Mouse (Mus musculus) ES-Bruce4 (cell line): Measurements from ENCODE around the gene Pja2. TPM values are rescaled to one million over a fixed set of nuclear protein-coding genes. Genes with fewer than 3 reads are reported as not detected.
"Not testable (repeated sequence)": the region's sequence is repeated elsewhere in the genome, so short reads cannot be mapped to it uniquely, and the experiment has no call there.

Source experiments
- H3K27ac ChIP-seq: 2 replicates; pipeline ENCODE4 v1.5.1; 2012; ENCODE audit warnings: low read length, inconsistent platforms; ENCODE audit not compliant: insufficient read depth
- H3K27me3 ChIP-seq: 2 replicates; pipeline ENCODE4 v1.6.1; 2012; ENCODE audit warnings: mild to moderate bottlenecking, low read length, inconsistent platforms; ENCODE audit not compliant: control insufficient read depth, poor library complexity, insufficient read depth, severe bottlenecking
- H3K36me3 ChIP-seq: 2 replicates; pipeline ENCODE4 v1.6.1; 2012; ENCODE audit warnings: inconsistent platforms, mild to moderate bottlenecking, low read length, moderate library complexity; ENCODE audit not compliant: control insufficient read depth, poor library complexity, insufficient read depth, severe bottlenecking
- H3K4me1 ChIP-seq: one replicate; pipeline ENCODE4 v1.8.1; 2011; ENCODE audit warnings: low read length; ENCODE audit not compliant: control insufficient read depth, insufficient read depth
- H3K4me3 ChIP-seq: 2 replicates; pipeline ENCODE4 v1.5.1; 2011; ENCODE audit warnings: low read depth, mild to moderate bottlenecking, low read length
- H3K9ac ChIP-seq: 2 replicates; pipeline ENCODE4 v1.6.1; 2012; ENCODE audit warnings: low read depth, mild to moderate bottlenecking, inconsistent platforms; ENCODE audit not compliant: poor library complexity, severe bottlenecking
- H3K9me3 ChIP-seq: replicated peaks from 2 replicates; pipeline ENCODE4 v1.6.1; 2012; ENCODE audit warnings: mild to moderate bottlenecking, low read length, inconsistent platforms; ENCODE audit not compliant: control insufficient read depth, poor library complexity, insufficient read depth, severe bottlenecking
- CTCF ChIP-seq: IDR thresholded peaks from one replicate; pipeline ENCODE4 v1.8.1; 2011; ENCODE audit warnings: low read depth, low read length
- EP300 ChIP-seq: IDR thresholded peaks from 2 replicates; pipeline ENCODE4 v1.6.1; 2011; ENCODE audit warnings: low read depth, low read length; ENCODE audit not compliant: insufficient read depth
- POLR2A ChIP-seq: IDR thresholded peaks from one replicate; pipeline ENCODE4 v1.8.1; 2011; ENCODE audit warnings: low read length; ENCODE audit not compliant: insufficient read depth
- polyA plus RNA-seq: library from polyadenylated mRNA; stranded (reverse); fragments of >200 nt; gene quantifications from 2 replicates; pipeline ENCODE4 v1.2.4, GENCODE M21; 2011; ENCODE audit warnings: low read depth; ENCODE audit not compliant: missing spikeins, insufficient read depth, insufficient read length

Pja2 gene
- polyA plus RNA-seq, 1 experiment: 42.6 TPM

DNA sequence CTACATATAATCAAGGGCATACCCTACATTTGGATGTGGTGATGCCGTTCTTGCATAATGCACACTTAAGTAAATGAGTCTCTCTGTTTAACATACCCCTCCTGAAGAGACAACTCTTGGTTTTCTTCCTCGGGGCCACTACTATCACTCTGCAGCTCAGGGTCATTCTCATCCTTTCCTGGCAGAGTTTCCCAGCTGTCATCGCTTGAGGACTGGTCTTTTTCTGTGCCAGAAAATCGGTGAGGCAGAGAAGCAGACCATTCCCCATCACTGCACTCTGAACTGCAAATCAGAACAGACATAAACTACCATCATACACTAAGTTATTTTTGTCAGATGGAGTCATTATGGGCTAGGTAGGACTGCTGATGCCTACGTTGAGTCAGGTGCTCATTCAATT, 34.1 kb downstream of the Pja2 start:
- Histone ChIP-seq H3K4me1 (no peaks in the 10 kb centered on the region), H3K36me3 (no peaks in the 10 kb centered on the region), H3K27me3 (no peaks in the 10 kb centered on the region), H3K9me3 (no peaks in the 10 kb centered on the region), H3K27ac (no peak overlapping the region), H3K4me3 (no peak overlapping the region), H3K9ac (no peak overlapping the region)
- TF ChIP-seq CTCF (no peak), EP300 (no peak), POLR2A (no peak)

DNA sequence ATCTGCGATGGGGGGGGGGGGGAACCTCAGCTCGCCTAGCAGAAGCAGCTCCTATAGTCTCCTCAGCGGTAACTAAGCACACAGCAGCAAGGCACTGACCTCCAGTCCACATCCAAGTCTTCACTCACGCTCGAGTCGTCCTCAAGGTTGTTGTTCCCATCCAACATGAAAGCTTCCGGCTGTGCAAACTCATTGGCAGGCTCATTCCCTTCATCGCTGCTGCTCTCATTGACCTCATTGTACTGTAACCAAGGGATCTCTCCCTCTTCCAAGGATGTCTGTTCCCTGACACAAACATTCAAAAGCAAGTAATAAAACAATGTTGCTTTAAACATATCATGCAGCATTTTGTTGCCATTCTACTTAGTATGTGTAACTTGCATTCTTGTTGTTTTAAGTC, 39.0 kb downstream of the Pja2 start:
- Histone ChIP-seq H3K9ac (no peak overlapping the region), H3K36me3 (no peaks in the 10 kb centered on the region; the same call in 1 of the 2 replicates), H3K27ac (no peak overlapping the region), H3K4me3 (no peak overlapping the region), H3K9me3 (no peaks in the 10 kb centered on the region), H3K27me3 (no peaks in the 10 kb centered on the region), H3K4me1 (no peaks in the 10 kb centered on the region)
- TF ChIP-seq POLR2A: no peak
- no peak for TF ChIP-seq EP300
- no peak for TF ChIP-seq CTCF

DNA sequence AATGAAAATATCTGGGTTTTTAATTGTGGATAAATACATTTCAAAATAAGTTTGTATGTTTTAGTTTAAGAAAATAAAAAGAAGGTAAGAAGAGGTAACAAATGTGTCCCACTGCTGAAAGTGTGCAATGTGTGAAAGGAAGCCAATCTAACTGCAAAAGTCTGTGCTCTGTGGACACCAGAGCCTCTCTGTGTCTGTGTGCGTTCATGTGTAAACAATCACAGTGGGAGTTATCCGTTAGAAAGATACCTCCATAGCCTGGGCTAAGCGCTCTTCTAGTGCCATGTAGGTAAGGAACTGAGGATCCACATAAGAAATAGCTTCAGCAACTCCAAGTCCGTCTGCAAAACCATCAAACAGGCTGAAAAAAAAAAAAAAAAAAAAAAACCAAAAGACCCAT, 42.0 kb downstream of the Pja2 start:
- H3K4me1 ChIP-seq: no peaks in the 10 kb centered on the region
- no peak for TF ChIP-seq POLR2A
- no peak for TF ChIP-seq CTCF
- TF ChIP-seq EP300: no peak
- H3K4me3 ChIP-seq: no peak overlapping the region
- no peak overlapping the region for H3K9ac ChIP-seq
- no peaks in the 10 kb centered on the region for H3K27me3 ChIP-seq
- no peaks in the 10 kb centered on the region for H3K9me3 ChIP-seq
- H3K36me3 ChIP-seq: no peaks in the 10 kb centered on the region; the same call in 1 of the 2 replicates
- no peak overlapping the region for H3K27ac ChIP-seq

DNA sequence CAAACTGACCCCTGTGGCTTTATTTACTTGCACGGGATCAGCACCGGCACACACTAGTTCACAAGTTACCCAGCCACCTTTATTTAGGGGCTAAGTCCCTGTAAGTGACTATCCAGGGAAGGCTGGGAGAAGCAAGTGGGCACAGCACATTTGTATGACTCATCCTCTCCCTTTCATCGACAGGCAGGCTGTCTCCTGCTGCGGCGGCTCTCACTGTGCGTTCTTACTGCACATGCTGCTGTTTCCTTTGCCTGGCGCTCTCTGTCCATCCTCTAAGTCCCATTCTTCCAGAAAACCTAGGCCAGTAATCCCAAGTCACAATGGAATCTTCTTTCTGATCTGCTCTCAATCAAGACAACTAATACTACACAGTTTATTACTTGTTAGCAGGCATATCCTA, 43.7 kb downstream of the Pja2 start:
- Histone ChIP-seq H3K4me3 (no peak overlapping the region), H3K36me3 (peaks cover under 1% of the 10 kb centered on the region; the same call in 1 of the 2 replicates), H3K9me3 (no peaks in the 10 kb centered on the region), H3K27ac (no peak overlapping the region), H3K4me1 (no peaks in the 10 kb centered on the region), H3K9ac (no peak overlapping the region), H3K27me3 (no peaks in the 10 kb centered on the region)
- TF ChIP-seq CTCF (no peak), POLR2A (no peak)

DNA sequence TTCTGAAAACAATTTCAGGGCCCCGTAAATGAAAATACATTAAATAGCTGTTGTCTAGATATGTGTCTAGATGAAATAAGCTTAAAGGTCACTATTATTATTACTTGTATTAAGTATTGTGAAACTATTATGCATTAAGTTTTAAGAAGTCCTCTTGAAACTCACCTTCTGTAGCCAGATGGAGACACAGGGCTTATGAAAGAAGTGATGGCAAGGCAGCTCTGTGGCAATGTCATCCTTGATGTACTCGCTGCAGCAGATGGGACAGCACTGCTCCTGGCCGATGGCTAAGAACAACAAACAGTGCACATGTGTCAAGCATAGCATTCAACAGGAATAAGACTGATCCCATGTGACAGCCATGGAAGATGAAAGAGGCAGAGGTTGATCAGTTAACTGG, 44.9 kb downstream of the Pja2 start:
- H3K27me3 ChIP-seq: no peaks in the 10 kb centered on the region
- H3K27ac ChIP-seq: no peak overlapping the region
- no peaks in the 10 kb centered on the region for H3K9me3 ChIP-seq
- H3K9ac ChIP-seq: no peak overlapping the region
- no peaks in the 10 kb centered on the region for H3K4me1 ChIP-seq
- H3K4me3 ChIP-seq: no peak overlapping the region
- TF ChIP-seq CTCF (no peak), EP300 (no peak), POLR2A (no peak)
- H3K36me3 ChIP-seq: peaks cover 3% of the 10 kb centered on the region; the same call in 1 of the 2 replicates

DNA sequence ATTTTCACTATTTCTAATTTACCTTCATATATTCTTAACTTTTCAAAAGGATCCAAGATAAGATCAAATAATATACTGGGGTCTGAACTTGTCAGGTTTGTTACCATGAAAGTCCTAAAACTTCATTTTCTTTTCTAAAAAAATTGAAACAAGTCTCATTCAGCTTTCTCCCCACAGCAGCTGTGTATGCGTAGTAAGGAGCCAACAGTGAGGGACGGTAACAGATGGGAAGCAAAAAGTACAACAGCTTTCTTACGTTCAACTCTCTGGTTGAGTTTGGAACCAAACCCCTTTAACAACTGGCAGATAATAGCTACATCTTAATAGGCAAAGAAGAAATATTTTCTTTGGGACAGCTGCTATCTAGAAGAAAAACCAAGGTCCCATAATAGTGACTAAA, 50.3 kb downstream of the Pja2 start:
- not testable (repeated sequence) for H3K27ac ChIP-seq, H3K36me3 ChIP-seq, H3K9me3 ChIP-seq, H3K4me3 ChIP-seq, H3K27me3 ChIP-seq, H3K9ac ChIP-seq, H3K4me1 ChIP-seq
